Mouse (Mus musculus) megakaryocyte, embryonic 14.5 days (primary cell): ENCODE data around the gene Scrn2.

Experiments
- FLI1 ChIP-seq: IDR thresholded peaks from 2 replicates; pipeline ENCODE4 v1.6.1; 2012; ENCODE audit warnings: low read length, inconsistent platforms, mixed read lengths
- GATA1 ChIP-seq: IDR thresholded peaks from 3 replicates; pipeline ENCODE4 v1.6.1; 2012; ENCODE audit warnings: mixed read lengths, low read length, inconsistent platforms, borderline replicate concordance

GRCm38 (mm10) chr11:97050944-97051586, 21.3 kb downstream of the Scrn2 start:
- TF ChIP-seq GATA1 (no peak), FLI1 (no peak)
